Mouse (Mus musculus): ENCODE results near the gene Timp2.

GRCm38 (mm10) chr11:118323974-118324373, 31.6 kb downstream of the Timp2 start:
- no peak for TF ChIP-seq CTCF (IDR thresholded peaks at IDR 0.05; ENCODE audit: low read depth, low read length)
- TF ChIP-seq EP300 (IDR thresholded peaks at IDR 0.05; ENCODE audit: insufficient read depth, low read depth, low read length), result no peak
